Mouse (Mus musculus): Measurements from ENCODE around the gene Scrn1. TPM values are rescaled to one million over a fixed set of nuclear protein-coding genes. Genes with fewer than 3 reads are reported as not detected.

Scrn1 gene
- total and polyA plus RNA-seq, 3 experiments = 6.1 to 7.4 (median 6.8) TPM

DNA sequence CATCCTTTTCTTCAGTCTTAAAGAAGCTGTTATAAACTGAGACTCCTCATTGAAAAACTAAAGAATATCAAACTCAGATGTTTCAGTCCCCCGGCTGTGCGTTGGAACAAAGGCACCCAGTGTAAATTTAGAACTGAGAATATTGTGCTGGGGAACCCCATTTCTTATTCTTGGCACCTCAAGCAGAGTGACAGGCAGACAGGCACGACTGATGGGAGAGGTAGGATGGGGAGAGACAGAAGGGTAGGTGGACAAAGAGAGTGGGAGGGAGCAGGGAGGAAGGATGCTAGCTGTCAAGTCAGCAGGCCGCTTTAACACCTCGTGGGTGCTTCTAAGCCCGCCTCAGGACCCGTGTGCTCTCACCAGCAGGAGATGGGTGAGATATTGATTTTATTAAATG lies 23.5 kb downstream of the Scrn1 start:
- intact Hi-C loops (cut with DNase I) = no loop called here
- no peak overlapping the region for H3K27ac ChIP-seq
- 88% methylated on average over 7 of the region's 7 CpGs for WGBS

DNA sequence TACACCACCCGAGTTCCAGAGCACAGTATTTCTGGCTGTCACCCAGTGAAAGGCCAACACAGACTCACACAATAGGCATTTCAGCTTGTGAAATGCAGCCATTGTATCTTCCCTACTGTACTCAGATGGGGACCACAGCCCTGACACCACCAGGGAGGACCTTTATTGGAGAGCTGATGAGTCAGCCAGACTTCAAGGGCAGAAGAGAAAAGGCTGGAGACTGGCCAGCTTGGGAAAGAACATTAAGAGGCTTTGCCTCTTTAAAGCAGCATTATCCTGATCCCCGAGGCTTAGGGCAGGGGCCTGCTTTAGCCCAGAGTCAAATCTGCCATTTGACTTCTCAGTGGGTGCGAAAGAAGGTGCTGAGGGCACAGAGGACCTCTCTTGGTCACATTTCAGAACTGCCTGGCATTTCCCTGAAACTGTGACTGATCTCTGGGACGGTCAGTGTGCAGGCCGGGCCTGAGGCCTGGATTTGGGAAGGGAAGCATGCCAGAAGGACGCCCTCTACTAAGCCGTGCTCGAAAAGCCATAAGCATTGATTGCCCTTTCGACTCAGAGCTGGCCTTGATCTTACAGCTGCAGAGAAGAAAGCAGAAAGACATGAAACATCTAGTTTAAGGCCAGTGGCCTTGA lies 25.9 kb downstream of the Scrn1 start:
- intact Hi-C loops (cut with DNase I) = no loop called here

More for the DNA sequence above, 23.5 kb downstream of the Scrn1 start:
- no peak overlapping the region for H3K4me3 ChIP-seq
- H3K36me3 ChIP-seq (ENCODE audit: control insufficient read depth, insufficient read depth, low read length) = no peaks in the 10 kb centered on the region
- DNase-seq = no peak
- no peak for TF ChIP-seq POLR2A (IDR thresholded peaks at IDR 0.05; ENCODE audit: insufficient read depth, low read depth, low read length)
- TF ChIP-seq EP300 (IDR thresholded peaks at IDR 0.05; ENCODE audit: insufficient read depth, low read depth, low read length) = no peak
- no peak for TF ChIP-seq CTCF (IDR thresholded peaks at IDR 0.05)
- peaks cover 5% of the 10 kb centered on the region for H3K4me1 ChIP-seq (ENCODE audit: control insufficient read depth, insufficient read depth, low read length)
- H3K27me3 ChIP-seq (ENCODE audit: control insufficient read depth, insufficient read depth, low read length) = no peaks in the 10 kb centered on the region
- no peaks in the 10 kb centered on the region for H3K79me2 ChIP-seq (replicated peaks; ENCODE audit: control insufficient read depth, insufficient read depth, low read length)
- H3K9ac ChIP-seq (ENCODE audit: low read depth, low read length) = no peak overlapping the region

DNA sequence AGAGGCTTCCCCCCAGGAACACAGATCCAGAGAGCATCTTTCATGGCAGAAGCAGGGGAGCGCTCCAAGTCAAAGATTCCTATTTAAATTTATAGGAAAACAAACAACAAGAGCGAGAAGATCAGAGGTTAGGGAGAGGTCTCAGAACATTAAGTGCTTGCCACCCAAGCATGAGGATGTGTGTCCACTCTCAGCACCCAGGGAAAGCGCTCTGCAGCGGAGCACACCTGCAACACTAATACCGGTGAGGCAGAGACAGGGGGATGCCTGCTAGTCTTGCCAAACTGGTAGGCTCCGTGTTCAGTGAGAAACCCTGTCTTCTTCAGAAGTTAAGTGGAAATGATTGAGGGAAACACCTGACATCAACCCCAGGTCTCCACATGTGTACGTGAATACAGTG lies 26.9 kb downstream of the Scrn1 start:
- Histone ChIP-seq H3K27ac (no peak overlapping the region), H3K36me3 (ENCODE audit: control insufficient read depth, insufficient read depth, low read length) (no peaks in the 10 kb centered on the region), H3K9ac (ENCODE audit: low read depth, low read length) (no peak overlapping the region), H3K4me1 (ENCODE audit: control insufficient read depth, insufficient read depth, low read length) (peaks cover 5% of the 10 kb centered on the region), H3K4me3 (no peak overlapping the region), H3K79me2 (replicated peaks; ENCODE audit: control insufficient read depth, insufficient read depth, low read length) (no peaks in the 10 kb centered on the region), H3K27me3 (ENCODE audit: control insufficient read depth, insufficient read depth, low read length) (no peaks in the 10 kb centered on the region)
- DNase-seq = no peak
- intact Hi-C loops (cut with DNase I) = no loop called here
- 98% methylated on average over 7 of the region's 7 CpGs for WGBS
- TF ChIP-seq CTCF (IDR thresholded peaks at IDR 0.05) (no peak), POLR2A (IDR thresholded peaks at IDR 0.05; ENCODE audit: insufficient read depth, low read depth, low read length) (no peak), EP300 (IDR thresholded peaks at IDR 0.05; ENCODE audit: insufficient read depth, low read depth, low read length) (no peak)

More for the DNA sequence above, 25.9 kb downstream of the Scrn1 start:
- Histone ChIP-seq H3K9ac (ENCODE audit: low read depth, low read length) (no peak overlapping the region), H3K4me3 (no peak overlapping the region), H3K79me2 (replicated peaks; ENCODE audit: control insufficient read depth, insufficient read depth, low read length) (no peaks in the 10 kb centered on the region), H3K27me3 (ENCODE audit: control insufficient read depth, insufficient read depth, low read length) (no peaks in the 10 kb centered on the region), H3K4me1 (ENCODE audit: control insufficient read depth, insufficient read depth, low read length) (peaks cover 5% of the 10 kb centered on the region), H3K36me3 (ENCODE audit: control insufficient read depth, insufficient read depth, low read length) (no peaks in the 10 kb centered on the region), H3K27ac (no peak overlapping the region)
- TF ChIP-seq CTCF (IDR thresholded peaks at IDR 0.05) (no peak), EP300 (IDR thresholded peaks at IDR 0.05; ENCODE audit: insufficient read depth, low read depth, low read length) (no peak), POLR2A (IDR thresholded peaks at IDR 0.05; ENCODE audit: insufficient read depth, low read depth, low read length) (no peak)
- DNase-seq = peak in 1 of 2 experiments; percentile 26
- WGBS = 52% methylated on average over 9 of the region's 9 CpGs

DNA sequence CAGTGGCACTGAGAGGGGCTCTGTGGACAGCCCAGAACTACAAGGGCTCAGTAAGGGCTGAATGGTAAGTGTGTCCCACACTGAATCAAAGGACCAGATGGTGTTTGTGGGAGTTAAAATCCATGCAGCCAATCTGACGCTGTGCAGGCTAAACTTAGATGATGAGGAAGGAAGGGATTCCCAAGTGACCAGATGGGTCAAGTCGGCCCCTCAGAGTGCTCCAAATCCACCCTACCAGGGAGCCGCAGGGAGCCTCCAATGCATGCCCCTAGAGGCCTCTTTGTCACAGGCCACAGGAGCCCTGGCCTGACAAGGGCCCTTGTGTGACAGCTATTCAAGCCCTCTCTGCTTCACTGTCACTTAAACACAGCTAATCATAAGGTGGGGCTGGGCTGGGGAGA lies 27.5 kb downstream of the Scrn1 start:
- Histone ChIP-seq H3K4me3 (no peak overlapping the region), H3K79me2 (replicated peaks; ENCODE audit: control insufficient read depth, insufficient read depth, low read length) (no peaks in the 10 kb centered on the region), H3K4me1 (ENCODE audit: control insufficient read depth, insufficient read depth, low read length) (peaks cover 5% of the 10 kb centered on the region), H3K9ac (ENCODE audit: low read depth, low read length) (no peak overlapping the region), H3K27ac (no peak overlapping the region), H3K27me3 (ENCODE audit: control insufficient read depth, insufficient read depth, low read length) (no peaks in the 10 kb centered on the region), H3K36me3 (ENCODE audit: control insufficient read depth, insufficient read depth, low read length) (no peaks in the 10 kb centered on the region)
- no peak for DNase-seq
- TF ChIP-seq EP300 (IDR thresholded peaks at IDR 0.05; ENCODE audit: insufficient read depth, low read depth, low read length) (no peak), POLR2A (IDR thresholded peaks at IDR 0.05; ENCODE audit: insufficient read depth, low read depth, low read length) (no peak), CTCF (IDR thresholded peaks at IDR 0.05) (no peak)
- intact Hi-C loops (cut with DNase I) = no loop called here
- 35% methylated on average over 3 of the region's 3 CpGs for WGBS

DNA sequence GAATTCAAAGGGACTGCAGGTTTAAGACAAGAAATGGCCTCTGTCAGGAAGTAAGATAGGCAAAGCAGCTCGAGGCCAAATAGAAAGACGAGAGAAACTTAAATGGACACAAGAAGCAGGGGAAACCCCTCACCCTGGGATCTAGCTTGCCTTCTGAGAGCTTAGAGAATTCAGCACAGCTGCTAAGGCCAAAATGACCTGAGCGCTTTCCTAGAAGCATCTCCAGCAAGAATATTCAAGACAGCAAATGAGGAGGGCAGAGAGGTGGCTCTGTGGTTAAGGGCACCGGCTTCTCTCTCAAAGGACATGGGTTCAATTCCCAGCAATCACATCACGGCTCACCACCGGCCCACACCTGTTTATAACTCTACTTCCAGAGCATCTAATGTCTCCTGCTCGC lies 29.2 kb downstream of the Scrn1 start:
- 81% methylated on average over 7 of the region's 7 CpGs for WGBS
- TF ChIP-seq EP300 (IDR thresholded peaks at IDR 0.05; ENCODE audit: insufficient read depth, low read depth, low read length) (no peak), CTCF (IDR thresholded peaks at IDR 0.05) (no peak), POLR2A (IDR thresholded peaks at IDR 0.05; ENCODE audit: insufficient read depth, low read depth, low read length) (no peak)

DNA sequence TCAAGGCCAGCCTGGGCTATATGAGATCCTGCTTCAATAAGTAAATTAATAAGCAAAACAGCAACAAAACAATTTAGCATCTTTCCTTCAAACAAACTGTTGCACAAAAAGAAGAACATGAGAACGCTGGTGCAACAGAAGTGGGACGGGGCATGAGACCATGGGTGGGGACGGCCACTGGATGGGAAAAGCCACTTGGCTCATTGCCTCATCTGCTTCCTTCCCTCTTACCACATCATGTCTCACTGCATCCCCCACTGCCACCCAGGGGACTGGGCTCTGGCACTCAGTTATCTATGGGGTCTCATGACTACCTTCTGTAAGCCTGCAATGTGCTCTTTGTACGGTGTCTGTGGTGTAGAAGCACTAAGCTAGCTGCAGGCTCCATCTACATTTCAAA lies 30.8 kb downstream of the Scrn1 start:
- no peaks in the 10 kb centered on the region for H3K27me3 ChIP-seq (ENCODE audit: control insufficient read depth, insufficient read depth, low read length)
- H3K4me3 ChIP-seq = no peak overlapping the region
- H3K36me3 ChIP-seq (ENCODE audit: control insufficient read depth, insufficient read depth, low read length) = no peaks in the 10 kb centered on the region
- TF ChIP-seq EP300 (IDR thresholded peaks at IDR 0.05; ENCODE audit: insufficient read depth, low read depth, low read length) (no peak), POLR2A (IDR thresholded peaks at IDR 0.05; ENCODE audit: insufficient read depth, low read depth, low read length) (no peak), CTCF (IDR thresholded peaks at IDR 0.05) (no peak)
- WGBS = 69% methylated on average over 4 of the region's 4 CpGs
- no peaks in the 10 kb centered on the region for H3K79me2 ChIP-seq (replicated peaks; ENCODE audit: control insufficient read depth, insufficient read depth, low read length)
- intact Hi-C loops (cut with DNase I) = no loop called here
- DNase-seq = no peak
- no peak overlapping the region for H3K9ac ChIP-seq (ENCODE audit: low read depth, low read length)
- H3K4me1 ChIP-seq (ENCODE audit: control insufficient read depth, insufficient read depth, low read length) = peaks cover 6% of the 10 kb centered on the region
- no peak overlapping the region for H3K27ac ChIP-seq

More for the DNA sequence above, 29.2 kb downstream of the Scrn1 start:
- intact Hi-C loops (cut with DNase I) = no loop called here
- peaks cover 5% of the 10 kb centered on the region for H3K4me1 ChIP-seq (ENCODE audit: control insufficient read depth, insufficient read depth, low read length)
- no peaks in the 10 kb centered on the region for H3K79me2 ChIP-seq (replicated peaks; ENCODE audit: control insufficient read depth, insufficient read depth, low read length)
- no peaks in the 10 kb centered on the region for H3K36me3 ChIP-seq (ENCODE audit: control insufficient read depth, insufficient read depth, low read length)
- no peak overlapping the region for H3K27ac ChIP-seq
- DNase-seq = no peak
- no peak overlapping the region for H3K9ac ChIP-seq (ENCODE audit: low read depth, low read length)
- H3K27me3 ChIP-seq (ENCODE audit: control insufficient read depth, insufficient read depth, low read length) = no peaks in the 10 kb centered on the region
- no peak overlapping the region for H3K4me3 ChIP-seq
